Mouse (Mus musculus) cerebellum, adult 18-20 months (tissue): Measurements from ENCODE around the gene Nt5c.
A peak's percentile ranks its signal among the peaks of the same experiment; 100 is the strongest.
"Not testable (repeated sequence)": the region's sequence is repeated elsewhere in the genome, so short reads cannot be mapped to it uniquely, and the experiment has no call there.

ENCODE experiments used
- DNase-seq, 2 experiments: peaks; one replicate each; pipeline ENCODE4 v3.0.0; 2021

Nt5c gene

GRCm38 (mm10) chr11:115491356-115492083 lies at the start of gene Nt5c:
Gene Nt5c (minus strand): TSS chr11:115491862.
- peak; percentile 85 to 88 for DNase-seq

GRCm38 (mm10) chr11:115538045-115538444 lies 46.4 kb upstream of the Nt5c start:
- DNase-seq: no peak

- no peak for DNase-seq
Observed at GRCm38 (mm10) chr11:115536856-115537568, 45.4 kb upstream of the Nt5c start.

- DNase-seq: peak; percentile 94 to 100
Observed at GRCm38 (mm10) chr11:115536038-115536681, 44.5 kb upstream of the Nt5c start, which contains the start of gene Sumo2. Gene Sumo2 (minus strand): TSS chr11:115536276.

- peak; percentile 58 to 77 for DNase-seq
Observed at GRCm38 (mm10) chr11:115535401-115536037, 43.9 kb upstream of the Nt5c start.

- no peak for DNase-seq
Observed at GRCm38 (mm10) chr11:115534759-115535371, 43.2 kb upstream of the Nt5c start.

GRCm38 (mm10) chr11:115526446-115526845 lies 34.8 kb upstream of the Nt5c start:
- DNase-seq: not testable (repeated sequence)

- DNase-seq: no peak
Observed at GRCm38 (mm10) chr11:115522703-115523102, 31.0 kb upstream of the Nt5c start.

- no peak for DNase-seq
Observed at GRCm38 (mm10) chr11:115522238-115522637, 30.6 kb upstream of the Nt5c start.

GRCm38 (mm10) chr11:115521080-115521479 lies 29.4 kb upstream of the Nt5c start:
- DNase-seq: no peak

- no peak for DNase-seq
Observed at GRCm38 (mm10) chr11:115520218-115520617, 28.6 kb upstream of the Nt5c start.

- DNase-seq: no peak
Observed at GRCm38 (mm10) chr11:115519581-115519980, 27.9 kb upstream of the Nt5c start.

- DNase-seq: peak; percentile 22 to 35
Observed at GRCm38 (mm10) chr11:115518693-115519092, 27.0 kb upstream of the Nt5c start.

GRCm38 (mm10) chr11:115516942-115517341 lies 25.3 kb upstream of the Nt5c start:
- no peak for DNase-seq

- DNase-seq: no peak
Observed at GRCm38 (mm10) chr11:115515021-115515420, 23.4 kb upstream of the Nt5c start.

GRCm38 (mm10) chr11:115514238-115514663 lies 22.6 kb upstream of the Nt5c start, which contains the start of gene Jpt1:
Gene Jpt1 (minus strand): TSS chr11:115514387.
- peak; percentile 94 to 96 for DNase-seq

GRCm38 (mm10) chr11:115513271-115514237 lies 21.9 kb upstream of the Nt5c start:
- DNase-seq: peak; percentile 55 to 56

- DNase-seq: no peak
Observed at GRCm38 (mm10) chr11:115512407-115513183, 20.9 kb upstream of the Nt5c start.

- DNase-seq: no peak
Observed at GRCm38 (mm10) chr11:115512004-115512403, 20.3 kb upstream of the Nt5c start.

- DNase-seq: no peak
Observed at GRCm38 (mm10) chr11:115511121-115511520, 19.5 kb upstream of the Nt5c start.
